Mouse (Mus musculus): Measurements from ENCODE around the gene Slc41a3.

Slc41a3 gene

DNA sequence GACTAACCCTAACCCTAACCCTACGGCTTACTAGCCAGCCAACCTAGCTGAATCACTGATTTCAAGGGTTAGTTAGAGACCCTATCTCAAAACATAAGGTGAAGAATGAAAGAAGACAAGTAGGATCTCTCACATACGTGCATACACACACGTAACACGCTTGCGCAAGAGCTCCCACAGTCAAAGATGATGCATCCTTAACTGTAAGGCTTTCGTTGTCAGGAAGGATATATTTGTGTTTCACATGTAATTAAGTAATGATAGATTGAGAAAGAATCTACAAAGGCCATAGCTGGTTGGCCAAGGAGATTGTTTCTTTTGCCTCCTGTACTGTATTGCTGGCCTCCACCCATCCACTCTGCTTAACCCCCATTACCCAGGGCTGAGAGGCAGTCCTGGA, 83.5 kb downstream of the Slc41a3 start:
- no peak for DNase-seq

DNA sequence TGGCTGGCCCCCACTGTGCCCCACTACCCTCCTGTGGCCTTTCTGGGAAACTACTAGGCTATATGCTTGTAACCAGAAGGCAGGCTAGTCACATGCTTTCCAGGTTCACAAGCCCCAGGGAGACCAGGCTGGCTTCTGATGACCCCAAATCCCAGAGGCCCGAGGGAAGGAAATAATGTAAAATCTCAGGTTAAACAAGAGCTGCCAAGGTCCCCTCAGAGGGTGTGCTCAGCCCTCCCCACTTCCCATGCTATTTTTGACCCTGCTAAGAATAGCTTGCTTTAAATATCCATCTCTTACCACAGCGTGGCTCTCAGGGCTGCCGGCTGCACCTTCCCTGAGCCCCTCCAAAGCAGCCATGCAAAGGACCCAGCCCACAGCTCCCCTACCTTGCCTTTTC, 84.2 kb downstream of the Slc41a3 start:
- DNase-seq = no peak

DNA sequence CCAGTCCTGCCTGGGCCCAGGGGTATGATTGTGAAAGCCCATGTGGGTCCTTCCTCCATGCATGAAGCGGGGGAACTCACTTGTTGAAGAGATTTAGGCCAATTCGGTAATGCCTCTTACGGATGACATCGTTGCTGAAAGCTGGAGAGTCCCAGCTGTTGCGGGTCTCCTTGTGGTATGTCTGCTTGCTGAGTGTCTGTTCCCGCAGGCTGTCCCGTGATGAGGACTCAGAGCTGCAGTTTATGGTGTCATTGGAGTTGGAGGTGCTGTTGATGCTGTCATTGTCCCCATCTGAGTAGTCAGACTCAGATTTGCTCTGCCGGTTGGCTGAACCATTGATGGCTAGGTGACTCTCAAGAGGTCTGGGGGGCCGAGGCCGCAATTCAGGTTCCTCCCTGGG, 85.0 kb downstream of the Slc41a3 start:
- DNase-seq = no peak

DNA sequence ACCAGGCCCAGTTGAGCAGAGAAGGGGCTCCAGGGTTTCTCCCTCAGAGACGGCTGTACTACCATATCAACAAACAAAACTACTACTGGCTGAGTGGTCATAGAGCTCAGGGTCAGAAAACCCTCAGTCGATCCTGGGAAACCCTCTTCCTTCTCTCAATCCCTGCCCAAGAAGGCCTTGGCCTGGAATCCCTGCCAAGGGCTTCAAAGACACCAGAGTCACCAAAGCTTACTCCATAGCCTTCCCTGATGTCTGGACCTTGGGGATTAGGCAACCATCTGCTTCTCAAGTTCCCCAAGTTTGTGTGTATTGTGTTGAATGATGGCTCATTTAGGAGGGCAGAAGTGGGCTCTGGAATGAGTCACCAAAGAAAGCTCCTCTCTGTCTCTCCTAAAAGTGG, 87.4 kb downstream of the Slc41a3 start:
- no peak for DNase-seq

DNA sequence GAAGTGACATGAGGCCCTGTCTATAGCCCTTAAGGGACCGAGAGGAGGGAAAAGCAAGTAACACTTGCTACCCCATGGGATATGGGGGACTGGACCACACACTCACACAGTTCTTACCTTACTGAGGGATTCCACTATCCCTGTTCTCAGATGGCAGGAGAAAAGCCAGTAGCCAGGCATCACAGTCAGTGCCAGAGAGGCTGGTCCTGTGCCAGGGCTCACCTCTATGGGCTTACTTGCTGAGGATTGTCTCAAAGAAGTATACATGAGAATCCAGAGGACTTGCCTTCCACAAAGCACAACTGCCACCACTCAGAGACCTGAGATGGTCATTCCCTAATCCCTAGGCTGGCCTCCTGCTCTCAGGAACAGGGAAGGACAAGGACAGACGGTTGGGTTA, 87.9 kb downstream of the Slc41a3 start:
- DNase-seq = no peak

DNA sequence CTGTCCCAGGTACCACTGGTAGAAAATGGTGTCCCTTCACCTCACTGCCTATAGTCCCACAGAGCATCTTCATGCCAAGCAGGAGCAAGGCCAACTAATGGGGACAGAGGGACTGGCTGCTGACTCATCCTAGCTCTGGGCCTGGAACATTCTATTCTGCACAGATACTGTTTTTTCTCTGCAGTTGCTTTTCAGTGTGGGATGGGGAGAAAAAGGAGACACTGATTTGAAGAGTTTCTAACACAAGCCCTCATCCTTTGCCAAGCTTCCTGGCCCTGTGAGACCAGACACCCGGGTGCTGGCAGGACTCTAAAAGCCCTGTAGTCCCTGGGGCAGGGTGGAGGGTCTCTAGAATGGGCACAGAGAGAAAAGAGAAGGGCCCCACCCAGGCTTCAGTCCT, 91.2 kb downstream of the Slc41a3 start:
- no peak for DNase-seq

Measured in kidney, adult 8-10 months (tissue).